Mouse (Mus musculus): ENCODE data around the gene Samd8.

DNA sequence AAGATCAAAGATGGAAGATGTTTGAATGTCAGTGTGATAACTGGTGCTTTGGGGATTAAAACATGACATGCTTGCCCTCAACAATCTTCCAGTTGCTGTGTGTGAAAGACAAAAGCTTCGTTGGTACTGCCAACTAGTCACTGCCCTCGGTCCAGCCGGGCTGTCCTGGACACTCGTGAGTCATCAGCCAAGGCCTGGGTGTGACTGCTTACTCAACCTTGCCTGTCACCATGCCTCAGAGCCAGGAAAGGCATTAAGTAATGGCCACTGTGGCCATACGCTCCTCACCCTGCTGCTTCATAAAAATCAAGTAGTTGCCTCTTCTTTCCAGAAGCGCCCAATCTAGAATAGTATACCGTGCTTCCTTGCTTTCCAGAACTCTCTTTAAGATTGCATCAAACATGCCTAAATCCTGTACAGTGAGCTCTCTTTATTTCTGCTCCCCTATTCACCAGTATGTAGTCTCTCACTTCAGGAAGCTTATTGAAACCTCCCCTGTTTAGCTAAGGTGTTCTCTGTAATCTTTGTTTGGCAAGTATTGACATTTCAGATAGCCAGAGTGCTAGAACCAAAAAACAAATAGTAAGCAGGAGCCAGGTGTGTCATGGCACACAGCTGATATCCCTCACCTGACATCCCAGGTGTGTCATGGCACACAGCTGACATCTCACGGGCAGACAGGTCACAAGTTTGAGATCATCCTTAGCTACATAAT is 58.0 kb downstream of the Samd8 start:
- TF ChIP-seq CTCF (IDR thresholded peaks at IDR 0.05; ENCODE audit: extremely low read depth, insufficient read length, insufficient replicate concordance, low read depth, low read length) (no peak), POLR2A (IDR thresholded peaks at IDR 0.05; ENCODE audit: low read depth, low read length) (no peak)

Measured in small intestine, adult 2 months (tissue).